Mouse (Mus musculus) embryonic fibroblast, embryonic 13.5 days (primary cell): ENCODE results near the gene Relch. TPM values are rescaled to one million over a fixed set of nuclear protein-coding genes. Genes with fewer than 3 reads are reported as not detected.
"Not testable (repeated sequence)": the region's sequence is repeated elsewhere in the genome, so short reads cannot be mapped to it uniquely, and the experiment has no call there.

Experiments used
- H3K27ac ChIP-seq: 2 replicates; pipeline ENCODE4 v1.5.1; 2012; ENCODE audit warnings: low read length, control low read depth, inconsistent platforms; ENCODE audit not compliant: insufficient read depth
- H3K4me1 ChIP-seq: 2 replicates; pipeline ENCODE4 v1.6.1; 2011; ENCODE audit warnings: low read length; ENCODE audit not compliant: control insufficient read depth, insufficient read depth
- H3K4me3 ChIP-seq: 2 replicates; pipeline ENCODE4 v1.5.1; 2011; ENCODE audit warnings: mild to moderate bottlenecking, control low read depth, low read length; ENCODE audit not compliant: insufficient read depth
- CTCF ChIP-seq: IDR thresholded peaks from 2 replicates; pipeline ENCODE4 v1.5.1; 2011; ENCODE audit warnings: mild to moderate bottlenecking, control low read depth, low read length, moderate library complexity, borderline replicate concordance; ENCODE audit not compliant: insufficient read depth
- POLR2A ChIP-seq: IDR thresholded peaks from 2 replicates; pipeline ENCODE4 v1.6.1; 2011; ENCODE audit warnings: low read depth, mild to moderate bottlenecking, control low read depth, low read length, moderate library complexity
- polyA plus RNA-seq: library from polyadenylated mRNA; stranded (reverse); fragments of >200 nt; gene quantifications from 2 replicates; pipeline ENCODE4 v1.2.4, GENCODE M21; 2011; ENCODE audit warnings: low read depth; ENCODE audit not compliant: missing spikeins, insufficient read length

Gene Relch
- polyA plus RNA-seq, 1 experiment, result 40.4 TPM

DNA sequence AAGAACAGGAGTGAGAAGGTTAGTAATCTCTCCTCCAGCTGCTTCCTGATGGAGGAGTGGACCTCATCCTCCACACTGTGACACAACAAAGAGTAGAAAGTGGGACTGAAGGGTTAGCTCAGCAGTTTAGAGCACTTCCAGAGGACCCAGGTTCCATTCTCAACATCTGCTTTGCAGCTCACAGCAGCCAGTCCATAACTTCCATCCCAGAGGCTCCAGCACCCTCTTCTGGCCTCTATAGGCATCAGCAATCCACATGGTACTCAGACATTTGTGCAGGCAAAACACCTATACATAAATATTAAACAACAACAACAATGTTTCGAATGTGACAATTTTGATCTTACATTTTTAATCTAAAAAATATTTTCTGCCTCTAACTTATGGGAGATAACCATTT lies 16.9 kb downstream of the Relch start:
- Histone ChIP-seq H3K4me1 (no peaks in the 10 kb centered on the region), H3K27ac (no peak overlapping the region), H3K4me3 (no peak overlapping the region)
- TF ChIP-seq CTCF, result no peak

DNA sequence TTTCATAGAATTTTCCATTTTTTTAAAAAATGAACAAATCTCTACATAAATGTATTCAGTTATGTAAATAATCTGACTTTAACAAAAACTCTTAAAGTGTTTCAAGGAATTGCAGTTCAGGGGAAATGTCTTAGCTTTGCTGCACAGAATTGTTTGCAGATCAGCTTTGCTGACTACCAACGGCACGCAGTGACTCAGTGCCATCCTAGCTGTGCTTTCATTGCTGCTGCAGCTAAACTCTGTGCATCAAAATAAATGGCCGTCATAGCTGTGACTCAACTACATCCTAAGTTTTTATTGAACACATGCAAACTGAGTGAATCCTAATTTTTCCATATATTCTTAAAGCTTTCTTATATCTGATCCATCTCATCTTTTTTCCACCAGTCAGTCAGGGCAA lies 21.8 kb downstream of the Relch start:
- no peak overlapping the region for H3K27ac ChIP-seq
- no peaks in the 10 kb centered on the region for H3K4me1 ChIP-seq
- no peak overlapping the region for H3K4me3 ChIP-seq
- TF ChIP-seq POLR2A, result no peak
- no peak for TF ChIP-seq CTCF

DNA sequence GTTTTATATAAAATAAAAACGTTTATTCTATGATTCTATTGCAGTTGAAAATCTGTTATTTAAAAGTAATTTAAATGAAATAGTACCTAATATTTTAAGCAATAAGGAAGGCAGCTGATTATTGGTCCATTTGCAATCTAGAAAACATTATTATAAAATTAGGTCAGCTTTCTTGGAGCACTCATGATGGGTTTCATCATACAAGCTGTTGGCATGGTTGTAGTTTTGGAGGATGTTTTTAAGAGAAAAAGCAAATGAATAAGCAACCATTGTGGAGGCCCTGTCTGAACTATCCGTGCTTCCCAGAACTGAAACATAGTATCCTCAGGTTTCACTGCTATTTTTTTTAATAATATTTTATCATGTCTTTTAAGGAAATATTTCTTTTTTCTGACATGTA lies 31.9 kb downstream of the Relch start:
- Histone ChIP-seq H3K4me3 (no peak overlapping the region), H3K27ac (no peak overlapping the region), H3K4me1 (no peaks in the 10 kb centered on the region)
- TF ChIP-seq POLR2A (no peak), CTCF (no peak)

DNA sequence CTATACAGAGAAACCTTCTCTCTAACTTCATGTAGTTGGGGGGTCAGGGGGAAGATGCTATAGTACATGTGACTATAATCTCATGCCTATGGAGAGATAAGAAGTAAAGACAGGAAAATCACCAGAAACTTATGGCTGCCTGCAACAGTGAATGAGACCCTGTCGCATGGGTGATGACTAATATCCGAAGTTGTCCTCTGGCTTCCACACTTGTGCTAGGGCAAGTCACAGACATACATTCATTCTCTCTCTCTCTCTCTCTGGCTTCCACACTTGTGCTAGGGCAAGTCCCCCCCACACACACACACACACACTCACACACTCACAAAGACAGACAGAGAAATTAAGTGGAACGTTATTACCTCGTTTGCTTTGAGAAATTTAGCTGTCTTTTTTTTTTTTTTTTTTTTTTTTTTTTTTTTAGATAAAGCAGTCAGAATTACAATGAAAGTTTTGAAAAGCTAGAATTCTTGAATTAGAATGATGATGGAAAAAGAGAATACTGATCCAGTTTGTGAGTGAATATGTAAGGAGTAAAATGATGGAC lies 37.4 kb downstream of the Relch start:
- no peak overlapping the region for H3K4me3 ChIP-seq
- H3K27ac ChIP-seq, result no peak overlapping the region
- H3K4me1 ChIP-seq, result no peaks in the 10 kb centered on the region
- TF ChIP-seq POLR2A, result no peak
- TF ChIP-seq CTCF, result no peak

DNA sequence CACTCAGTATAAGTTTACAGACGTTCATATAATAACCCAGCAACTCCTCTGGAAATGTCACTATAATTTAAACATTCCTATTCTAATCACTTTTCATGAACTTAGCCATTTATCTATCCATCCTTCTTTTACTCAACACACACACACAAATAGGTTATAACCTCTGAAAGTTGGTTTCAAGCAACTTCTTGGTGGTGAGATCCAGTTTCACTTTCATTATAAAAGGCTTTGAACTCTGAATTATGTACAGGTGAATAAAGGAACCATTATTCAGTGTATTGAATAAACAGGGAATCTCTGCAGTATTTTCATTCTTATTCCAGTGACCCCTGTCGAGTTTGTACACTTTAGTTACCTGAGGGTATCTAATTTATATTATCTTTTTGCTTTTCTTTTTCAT lies 45.8 kb downstream of the Relch start:
- TF ChIP-seq CTCF (no peak), POLR2A (no peak)
- Histone ChIP-seq H3K4me3 (no peak overlapping the region), H3K27ac (no peak overlapping the region), H3K4me1 (no peaks in the 10 kb centered on the region)

DNA sequence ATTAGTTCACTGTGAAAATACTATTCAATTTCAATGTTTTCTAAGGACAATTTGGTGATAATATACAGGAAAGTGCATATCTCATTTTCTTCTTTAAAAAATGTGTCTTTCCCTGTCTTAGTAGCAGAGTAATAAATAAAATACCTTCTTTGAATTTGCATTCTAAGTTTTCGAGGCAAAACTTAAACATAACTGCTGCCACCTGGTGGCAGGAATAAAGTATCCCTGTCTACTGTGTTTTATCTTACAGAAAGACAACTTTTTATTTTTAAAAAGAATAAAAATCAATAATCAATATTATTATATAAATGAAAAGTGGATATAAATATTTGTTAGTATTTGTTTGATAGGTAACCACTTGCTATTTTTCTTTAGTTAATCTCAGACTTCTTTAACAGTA lies 47.6 kb downstream of the Relch start:
- TF ChIP-seq POLR2A, result no peak
- TF ChIP-seq CTCF, result no peak
- Histone ChIP-seq H3K4me1 (no peaks in the 10 kb centered on the region), H3K4me3 (no peak overlapping the region), H3K27ac (no peak overlapping the region)

DNA sequence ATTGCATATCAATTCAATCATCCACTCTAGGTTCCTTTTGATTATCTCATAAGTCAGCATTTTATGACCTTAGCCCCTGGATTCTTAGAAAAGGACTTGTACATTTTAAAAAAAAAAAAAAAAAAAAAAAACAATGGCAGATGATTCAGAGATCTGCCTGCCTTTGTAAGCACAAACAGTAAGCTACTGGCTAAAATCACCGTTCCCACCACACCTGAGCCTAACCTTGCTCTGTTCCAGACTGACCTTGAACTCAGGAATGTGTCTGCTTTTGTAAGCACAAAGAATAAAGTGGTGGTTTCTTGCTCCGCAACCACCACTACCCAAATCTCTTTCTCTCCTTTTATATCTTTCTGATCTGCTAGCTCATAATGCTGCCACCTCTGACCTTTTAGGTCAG lies 49.2 kb downstream of the Relch start:
- no peak for TF ChIP-seq POLR2A
- Histone ChIP-seq H3K4me3 (no peak overlapping the region), H3K27ac (no peak overlapping the region), H3K4me1 (no peaks in the 10 kb centered on the region)

DNA sequence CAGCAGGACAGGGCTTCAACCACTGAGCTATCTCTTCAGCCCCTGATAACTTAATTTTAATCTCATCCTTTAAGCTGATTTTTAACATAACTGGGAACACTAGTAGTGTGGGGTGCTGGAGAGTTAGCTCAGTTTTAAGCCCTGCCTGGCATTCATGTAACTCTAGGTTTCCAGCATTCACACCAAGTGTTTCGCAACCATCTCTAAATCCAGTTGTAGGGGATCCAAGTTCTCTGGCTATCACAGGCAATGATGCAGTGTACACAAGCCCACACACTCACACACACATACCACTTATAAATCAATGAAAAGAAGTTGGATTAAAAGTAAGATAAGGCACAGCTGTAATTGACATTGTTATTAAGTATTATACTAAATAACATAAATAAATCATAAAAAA lies 54.7 kb downstream of the Relch start:
- Histone ChIP-seq H3K4me1 (no peaks in the 10 kb centered on the region), H3K4me3 (no peak overlapping the region), H3K27ac (no peak overlapping the region)
- TF ChIP-seq POLR2A (no peak), CTCF (no peak)

DNA sequence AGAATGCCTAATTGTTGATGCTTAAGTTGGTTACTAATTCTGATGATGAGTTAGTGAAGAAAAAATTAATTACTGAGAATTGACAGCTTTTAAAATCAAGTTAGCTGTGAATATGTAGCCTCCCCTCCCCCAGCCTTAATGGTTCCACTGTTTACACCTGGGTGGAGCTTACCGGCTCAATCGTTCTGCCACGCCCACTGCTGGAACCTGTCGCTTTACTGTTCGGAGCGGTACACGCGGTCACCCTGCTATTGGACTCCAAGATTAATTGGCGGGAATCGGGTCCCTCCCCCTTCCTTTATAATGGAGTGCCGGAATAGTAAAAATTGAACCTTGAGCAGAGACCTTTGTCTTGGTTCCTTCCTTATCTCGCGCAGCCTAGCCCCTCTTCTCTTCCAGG lies 65.6 kb downstream of the Relch start:
- not testable (repeated sequence) for H3K4me3 ChIP-seq, H3K4me1 ChIP-seq, H3K27ac ChIP-seq

DNA sequence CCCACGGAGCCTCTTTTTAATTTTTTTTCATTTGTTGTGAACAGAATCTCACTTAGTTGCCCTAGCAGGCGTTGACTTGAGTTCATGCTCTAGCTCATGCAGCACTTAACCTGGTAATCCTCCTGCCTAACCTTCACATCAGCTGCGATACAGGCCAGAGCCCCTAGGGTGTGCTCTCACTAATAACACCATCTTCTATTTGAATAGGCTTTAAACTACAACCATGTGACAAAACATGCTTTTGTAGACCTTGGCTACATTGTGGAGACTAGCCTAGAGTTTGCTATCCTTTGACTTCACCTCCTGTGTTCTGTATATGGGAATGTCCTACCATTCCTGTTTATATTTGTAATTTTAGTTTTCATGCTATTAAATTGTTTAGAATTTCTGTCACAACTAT lies 71.7 kb downstream of the Relch start:
- TF ChIP-seq CTCF, result no peak
- TF ChIP-seq POLR2A, result no peak
- H3K4me3 ChIP-seq, result no peak overlapping the region
- H3K27ac ChIP-seq, result no peak overlapping the region
- no peaks in the 10 kb centered on the region; the same call in 1 of the 2 replicates for H3K4me1 ChIP-seq

DNA sequence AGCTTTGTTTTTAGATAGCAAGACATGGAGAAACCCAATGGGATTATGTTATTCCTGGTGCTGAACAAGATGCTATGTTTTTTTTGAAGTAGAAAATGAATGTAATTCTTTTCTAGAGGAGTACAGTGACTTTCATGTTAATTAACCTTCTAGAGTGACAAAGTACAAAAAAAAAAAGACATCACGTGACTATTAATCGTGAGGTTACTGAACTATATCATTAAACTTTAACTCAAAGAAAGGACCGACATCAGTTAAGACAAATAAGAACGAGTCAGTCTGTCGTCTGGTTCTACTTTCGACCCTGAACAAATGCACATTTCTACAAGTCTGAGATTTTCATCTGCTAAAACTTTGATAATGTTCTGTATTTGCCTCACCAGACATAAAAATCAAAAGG lies 74.7 kb downstream of the Relch start:
- peaks cover 3% of the 10 kb centered on the region for H3K4me1 ChIP-seq
- H3K4me3 ChIP-seq, result no peak overlapping the region
- no peak overlapping the region for H3K27ac ChIP-seq
- TF ChIP-seq CTCF (no peak), POLR2A (no peak)

DNA sequence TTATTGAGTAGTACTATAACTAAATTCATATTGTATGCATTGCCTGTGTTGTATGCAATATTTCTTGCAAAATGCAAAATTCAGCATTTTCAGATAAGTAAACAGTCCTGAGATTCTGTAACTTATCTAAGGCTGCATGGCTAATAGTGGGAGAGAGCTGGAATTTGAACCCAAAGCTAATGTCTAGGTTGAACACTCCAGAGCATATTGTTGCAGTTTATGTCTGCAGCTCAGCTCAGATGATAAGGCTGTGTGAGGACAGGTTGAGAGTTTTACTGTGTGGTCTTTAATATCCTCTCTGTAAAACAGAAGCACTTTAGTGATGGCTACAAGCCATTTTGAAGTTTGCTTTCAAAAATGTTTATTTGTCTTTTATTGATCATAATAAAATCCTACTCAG lies 75.8 kb downstream of the Relch start:
- H3K27ac ChIP-seq, result no peak overlapping the region
- no peak overlapping the region for H3K4me3 ChIP-seq
- TF ChIP-seq CTCF, result no peak
- TF ChIP-seq POLR2A, result no peak

More for the DNA sequence above, 75.8 kb downstream of the Relch start:
- H3K4me1 ChIP-seq, result peaks cover 3% of the 10 kb centered on the region
